Mouse (Mus musculus) myocyte (in vitro differentiated cells): ENCODE results near the gene Als2cr12. TPM values are rescaled to one million over a fixed set of nuclear protein-coding genes. Genes with fewer than 3 reads are reported as not detected.

Source experiments
- H3K27me3 ChIP-seq: one replicate; pipeline ENCODE4 v1.6.1; 2011; ENCODE audit not compliant: control insufficient read depth, insufficient read depth, insufficient read length
- H3K36me3 ChIP-seq: one replicate; pipeline ENCODE4 v1.6.1; 2011; ENCODE audit not compliant: control insufficient read depth, insufficient read depth
- H3K4me2 ChIP-seq: one replicate; pipeline ENCODE4 v1.6.1; 2011; ENCODE audit warnings: low read depth, control low read depth
- H3K4me3 ChIP-seq: one replicate; pipeline ENCODE4 v1.5.1; 2011; ENCODE audit warnings: mild to moderate bottlenecking, control low read depth, moderate library complexity
- H3K79me2 ChIP-seq: one replicate; pipeline ENCODE4 v1.6.1; 2011; ENCODE audit not compliant: control insufficient read depth, insufficient read depth
- H3ac ChIP-seq: one replicate; pipeline ENCODE4 v1.6.1; 2011; ENCODE audit not compliant: control insufficient read depth, insufficient read length
- CEBPB ChIP-seq: IDR thresholded peaks from 2 replicates; pipeline ENCODE4 v1.6.1; 2011; ENCODE audit warnings: mild to moderate bottlenecking, moderate library complexity; ENCODE audit not compliant: poor library complexity, insufficient read depth, severe bottlenecking
- E2F4 ChIP-seq: IDR thresholded peaks from one replicate; pipeline ENCODE4 v1.6.1; 2011; ENCODE audit warnings: mild to moderate bottlenecking, control low read depth, moderate library complexity; ENCODE audit not compliant: insufficient read depth
- MAX ChIP-seq: IDR thresholded peaks from one replicate; pipeline ENCODE4 v1.6.1; 2011; ENCODE audit warnings: low read depth, mild to moderate bottlenecking, control low read depth
- MYOD1 ChIP-seq, 3 experiments: IDR thresholded peaks; one replicate each; pipeline ENCODE4 v1.6.1; 2011; ENCODE audit warnings: control low read depth in 2 of 3, low read depth in 2 of 3, mild to moderate bottlenecking in 2 of 3, moderate library complexity in 1 of 3; ENCODE audit not compliant: insufficient read length in 2 of 3, control insufficient read depth in 1 of 3
- MYOG ChIP-seq, 3 experiments: IDR thresholded peaks; one replicate each; pipeline ENCODE4 v1.6.1; 2011; ENCODE audit warnings: control low read depth in 2 of 3, low read depth in 2 of 3, mild to moderate bottlenecking in 2 of 3; ENCODE audit not compliant: insufficient read length in 2 of 3, control insufficient read depth in 1 of 3, insufficient read depth in 1 of 3
- POLR2A ChIP-seq: IDR thresholded peaks from one replicate; pipeline ENCODE4 v1.6.1; 2011; ENCODE audit warnings: low read depth, mild to moderate bottlenecking, control low read depth, moderate library complexity; ENCODE audit not compliant: insufficient read length
- POLR2AphosphoS2 ChIP-seq: IDR thresholded peaks from one replicate; pipeline ENCODE4 v1.6.1; 2011; ENCODE audit warnings: low read depth, control low read depth; ENCODE audit not compliant: insufficient read length
- REST ChIP-seq: IDR thresholded peaks from one replicate; pipeline ENCODE4 v1.6.1; 2011; ENCODE audit warnings: mild to moderate bottlenecking, control low read depth, moderate library complexity; ENCODE audit not compliant: insufficient read depth, insufficient read length
- SRF ChIP-seq: IDR thresholded peaks from one replicate; pipeline ENCODE4 v1.6.1; 2011; ENCODE audit warnings: low read depth; ENCODE audit not compliant: control insufficient read depth, insufficient read length
- TCF12 ChIP-seq: IDR thresholded peaks from one replicate; pipeline ENCODE4 v1.6.1; 2011; ENCODE audit warnings: mild to moderate bottlenecking, control low read depth; ENCODE audit not compliant: poor library complexity, insufficient read depth, severe bottlenecking
- TCF3 ChIP-seq: IDR thresholded peaks from one replicate; pipeline ENCODE4 v1.6.1; 2011; ENCODE audit warnings: low read depth, control low read depth; ENCODE audit not compliant: insufficient read length
- USF1 ChIP-seq: IDR thresholded peaks from one replicate; pipeline ENCODE4 v1.6.1; 2011; ENCODE audit warnings: low read depth, mild to moderate bottlenecking, control low read depth, moderate library complexity
- polyA plus RNA-seq: library from polyadenylated mRNA; unstranded; fragments of >200 nt; fragmentation: generic; extraction: Trizol; gene quantifications from one replicate; pipeline ENCODE4 v1.2.1, GENCODE M21; 2012; ENCODE audit warnings: missing spikeins

Gene Als2cr12
- polyA plus RNA-seq, 1 experiment, result 0.07 TPM

DNA sequence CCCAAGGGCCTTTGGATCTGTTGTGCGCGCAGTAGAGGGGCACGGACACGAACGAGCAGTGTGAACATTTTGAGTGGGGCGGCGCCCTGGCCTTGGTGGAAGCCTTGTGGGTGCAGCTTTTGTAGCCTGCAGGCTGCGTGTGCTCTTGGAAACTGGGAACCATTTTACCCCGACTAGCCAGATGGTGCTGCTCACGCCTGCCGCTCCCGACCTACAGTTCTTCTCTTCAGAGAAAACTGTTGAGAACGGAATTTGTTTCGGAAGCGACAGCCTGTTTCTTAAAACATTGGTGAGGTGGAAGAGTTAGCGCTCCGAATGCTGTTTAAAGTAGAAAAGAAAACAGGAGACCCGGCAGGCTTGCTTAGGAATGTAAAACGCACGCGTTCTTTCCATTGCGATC, 41.2 kb upstream of the Als2cr12 start:
- no peak for TF ChIP-seq USF1
- TF ChIP-seq MAX, result no peak
- no peak for TF ChIP-seq MYOG (IDR thresholded peaks at IDR 0.05; ENCODE audit: control insufficient read depth in 1 of 3, insufficient read depth in 1 of 3, insufficient read length in 2 of 3, low read depth in 2 of 3)
- no peak for TF ChIP-seq REST
- no peak for TF ChIP-seq SRF
- TF ChIP-seq TCF12, result no peak
- Histone ChIP-seq H3ac (no peak overlapping the region), H3K4me2 (no peak overlapping the region), H3K27me3 (no peaks in the 10 kb centered on the region), H3K4me3 (no peak overlapping the region), H3K79me2 (no peaks in the 10 kb centered on the region), H3K36me3 (peaks cover 73% of the 10 kb centered on the region)

GRCm38 (mm10) chr1:58735962-58736361, 40.2 kb upstream of the Als2cr12 start:
- Histone ChIP-seq H3K4me2 (no peak overlapping the region), H3K79me2 (no peaks in the 10 kb centered on the region), H3K4me3 (no peak overlapping the region), H3ac (no peak overlapping the region), H3K36me3 (peaks cover 71% of the 10 kb centered on the region), H3K27me3 (no peaks in the 10 kb centered on the region)
- TF ChIP-seq MYOD1 (IDR thresholded peaks at IDR 0.05; ENCODE audit: control insufficient read depth in 1 of 3, insufficient read length in 2 of 3, low read depth in 2 of 3) (no peak), TCF12 (no peak), TCF3 (no peak), REST (no peak), E2F4 (no peak), MYOG (IDR thresholded peaks at IDR 0.05; ENCODE audit: control insufficient read depth in 1 of 3, insufficient read depth in 1 of 3, insufficient read length in 2 of 3, low read depth in 2 of 3) (no peak), POLR2AphosphoS2 (no peak), POLR2A (no peak), USF1 (no peak), SRF (no peak), CEBPB (no peak), MAX (no peak)

- H3ac ChIP-seq, result no peak overlapping the region
- H3K27me3 ChIP-seq, result no peaks in the 10 kb centered on the region
- no peak overlapping the region for H3K4me3 ChIP-seq
- no peak overlapping the region for H3K4me2 ChIP-seq
- peaks cover 72% of the 10 kb centered on the region for H3K36me3 ChIP-seq
- H3K79me2 ChIP-seq, result peaks cover 9% of the 10 kb centered on the region
- TF ChIP-seq TCF12 (no peak), REST (no peak), MAX (no peak), CEBPB (no peak), MYOG (IDR thresholded peaks at IDR 0.05; ENCODE audit: control insufficient read depth in 1 of 3, insufficient read depth in 1 of 3, insufficient read length in 2 of 3, low read depth in 2 of 3) (no peak), E2F4 (no peak), MYOD1 (IDR thresholded peaks at IDR 0.05; ENCODE audit: control insufficient read depth in 1 of 3, insufficient read length in 2 of 3, low read depth in 2 of 3) (no peak), POLR2AphosphoS2 (no peak), POLR2A (no peak), TCF3 (no peak), USF1 (no peak)
Measured at GRCm38 (mm10) chr1:58734043-58734920, 38.5 kb upstream of the Als2cr12 start.

- no peak overlapping the region for H3K4me2 ChIP-seq
- H3K79me2 ChIP-seq, result peaks cover 13% of the 10 kb centered on the region
- H3K4me3 ChIP-seq, result no peak overlapping the region
- H3K27me3 ChIP-seq, result no peaks in the 10 kb centered on the region
- TF ChIP-seq TCF12, result no peak
- no peak for TF ChIP-seq POLR2A
- TF ChIP-seq E2F4, result no peak
- no peak for TF ChIP-seq CEBPB
- TF ChIP-seq MAX, result no peak
- no peak for TF ChIP-seq MYOG (IDR thresholded peaks at IDR 0.05; ENCODE audit: control insufficient read depth in 1 of 3, insufficient read depth in 1 of 3, insufficient read length in 2 of 3, low read depth in 2 of 3)
- TF ChIP-seq REST, result no peak
- TF ChIP-seq TCF3, result no peak
- TF ChIP-seq POLR2AphosphoS2, result no peak
- TF ChIP-seq MYOD1 (IDR thresholded peaks at IDR 0.05; ENCODE audit: control insufficient read depth in 1 of 3, insufficient read length in 2 of 3, low read depth in 2 of 3), result no peak
- no peak for TF ChIP-seq USF1
- no peak for TF ChIP-seq SRF
- H3K36me3 ChIP-seq, result peaks cover 74% of the 10 kb centered on the region
- no peak overlapping the region for H3ac ChIP-seq
Measured at GRCm38 (mm10) chr1:58733636-58734035, 37.8 kb upstream of the Als2cr12 start.

DNA sequence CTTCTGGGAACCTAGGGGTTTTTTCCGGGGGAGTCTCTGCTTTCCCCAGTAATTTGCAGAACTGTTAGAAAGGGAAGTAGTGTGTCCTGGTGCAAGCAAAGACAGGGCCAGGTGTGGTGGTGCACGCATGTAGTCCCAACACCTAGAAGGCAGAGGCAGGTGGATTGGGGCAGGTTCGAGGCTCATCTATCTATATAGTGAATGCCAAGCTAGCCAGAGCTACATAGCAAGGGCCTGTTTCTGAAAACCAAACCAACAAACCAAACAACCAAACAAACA, 32.7 kb upstream of the Als2cr12 start:
- TF ChIP-seq SRF, result no peak
- TF ChIP-seq TCF3, result no peak
- no peak for TF ChIP-seq MYOG (IDR thresholded peaks at IDR 0.05; ENCODE audit: control insufficient read depth in 1 of 3, insufficient read depth in 1 of 3, insufficient read length in 2 of 3, low read depth in 2 of 3)
- no peak for TF ChIP-seq REST
- TF ChIP-seq TCF12, result no peak
- TF ChIP-seq CEBPB, result no peak
- TF ChIP-seq E2F4, result no peak
- TF ChIP-seq MYOD1 (IDR thresholded peaks at IDR 0.05; ENCODE audit: control insufficient read depth in 1 of 3, insufficient read length in 2 of 3, low read depth in 2 of 3), result no peak
- no peak for TF ChIP-seq POLR2A
- no peak for TF ChIP-seq MAX
- TF ChIP-seq POLR2AphosphoS2, result no peak
- TF ChIP-seq USF1, result no peak
- peaks cover 42% of the 10 kb centered on the region for H3K36me3 ChIP-seq
- H3ac ChIP-seq, result no peak overlapping the region
- H3K79me2 ChIP-seq, result peaks cover 36% of the 10 kb centered on the region
- no peak overlapping the region for H3K4me2 ChIP-seq
- H3K27me3 ChIP-seq, result no peaks in the 10 kb centered on the region
- no peak overlapping the region for H3K4me3 ChIP-seq
